Mouse (Mus musculus) MEL (cell line): ENCODE measurements around the gene Gm648. TPM values are rescaled to one million over a fixed set of nuclear protein-coding genes. Genes with fewer than 3 reads are reported as not detected.

Source experiments
- polyA plus RNA-seq, 2 experiments: library from polyadenylated mRNA; stranded (reverse) in 1 of 2; unstranded in 1 of 2; fragments of >175 nt in 1 of 2; fragments of >200 nt in 1 of 2; gene quantifications; 2 replicates each; pipeline versions ENCODE4 v1.2.1 to v1.2.4; 2012; ENCODE audit warnings: low replicate concordance in 2 of 2, low read depth in 1 of 2; ENCODE audit not compliant: insufficient read length in 2 of 2, insufficient read depth in 1 of 2, missing spikeins in 1 of 2
- total RNA-seq: library from RNA; depleted of rRNA; stranded (reverse); fragments of 300-350 nt; gene quantifications from 2 replicates; pipeline ENCODE4 v1.2.3, GENCODE M21; 2012; rRNA removed

Gene Gm648
- total and polyA plus RNA-seq, 3 experiments: 0.08 TPM; not detected in 2

Other genes with a start within 250 kb of the Gm648 start
- gene Zfp449, start 203.2 kb downstream of the Gm648 start, total RNA-seq: 1.5 TPM in 2 replicates
- 1 to 10 TPM in 1 of 2 experiments, not detected in 1; 1.5 TPM for gene Zfp449, start 203.2 kb downstream of the Gm648 start, polyA plus RNA-seq
- gene Smim10l2a, start 175.0 kb downstream of the Gm648 start, total RNA-seq: not detected in 2 replicates
- gene Smim10l2a, start 175.0 kb downstream of the Gm648 start, polyA plus RNA-seq: not detected
- gene Gm2174, start 101.6 kb downstream of the Gm648 start, total RNA-seq: 2.5 TPM in 1 of 2 replicates, not detected in the other
- not detected for gene Gm2174, start 101.6 kb downstream of the Gm648 start, polyA plus RNA-seq
- 9.8 and 18.4 TPM in 2 replicates for gene Ints6l, start 94.7 kb downstream of the Gm648 start, total RNA-seq
- gene Ints6l, start 94.7 kb downstream of the Gm648 start, polyA plus RNA-seq: 100 to 1,000 TPM in 1 of 2 experiments, 10 to 100 TPM in 1; 56.1 to 124 TPM
- gene Gm10477, start 24.9 kb downstream of the Gm648 start, total RNA-seq: not detected in 2 replicates
- not detected for gene Gm10477, start 24.9 kb downstream of the Gm648 start, polyA plus RNA-seq
- gene Mmgt1, start 48.5 kb upstream of the Gm648 start, total RNA-seq: 18.1 and 22.6 TPM in 2 replicates
- 10 to 100 TPM; 16.9 to 45.6 TPM for gene Mmgt1, start 48.5 kb upstream of the Gm648 start, polyA plus RNA-seq
- gene Slc9a6, start 60.2 kb upstream of the Gm648 start, total RNA-seq: 11.4 and 11.5 TPM in 2 replicates
- gene Slc9a6, start 60.2 kb upstream of the Gm648 start, polyA plus RNA-seq: 10 to 100 TPM in 1 of 2 experiments, not detected in 1; 12.6 TPM
- gene Fhl1, start 182.2 kb upstream of the Gm648 start, total RNA-seq: not detected in 2 replicates
- not detected for gene Fhl1, start 182.2 kb upstream of the Gm648 start, polyA plus RNA-seq